Mouse (Mus musculus) heart, embryonic 15.5 days (tissue): ENCODE results near the gene Gm49711. TPM values are rescaled to one million over a fixed set of nuclear protein-coding genes. Genes with fewer than 3 reads are reported as not detected.
"Not testable (repeated sequence)": the region's sequence is repeated elsewhere in the genome, so short reads cannot be mapped to it uniquely, and the experiment has no call there.

ENCODE experiments used
- ATAC-seq: fragments of 200-750 bp; cut with Nextera tagmentation; replicated peaks from 2 replicates; pipeline ENCODE4 v1.8.0; 2017; ENCODE audit warnings: low read depth, moderate TSS enrichment; ENCODE audit not compliant: insufficient number of reproducible peaks, insufficient read depth, low FRiP score
- H3K27ac ChIP-seq: fragments of 300-500 bp; sonication (generic); 2 replicates; pipeline ENCODE4 v1.5.1; 2015; ENCODE audit warnings: mild to moderate bottlenecking, inconsistent platforms
- H3K27me3 ChIP-seq: fragments of 300-500 bp; sonication (generic); 2 replicates; pipeline ENCODE4 v1.6.1; 2015; ENCODE audit warnings: inconsistent platforms
- H3K36me3 ChIP-seq: fragments of 300-500 bp; sonication (generic); 2 replicates; pipeline ENCODE4 v1.6.1; 2015; ENCODE audit warnings: mild to moderate bottlenecking, inconsistent platforms
- H3K4me1 ChIP-seq: fragments of 300-500 bp; sonication (generic); replicated peaks from 2 replicates; pipeline ENCODE4 v1.6.1; 2015; ENCODE audit warnings: inconsistent platforms
- H3K4me2 ChIP-seq: fragments of 300-500 bp; sonication (generic); 2 replicates; pipeline ENCODE4 v1.6.1; 2015; ENCODE audit warnings: inconsistent platforms, mild to moderate bottlenecking, moderate library complexity
- H3K4me3 ChIP-seq: fragments of 300-500 bp; sonication (generic); 2 replicates; pipeline ENCODE4 v1.5.1; 2015; ENCODE audit warnings: mild to moderate bottlenecking, inconsistent platforms
- H3K9ac ChIP-seq: fragments of 300-500 bp; sonication (generic); 2 replicates; pipeline ENCODE4 v1.6.1; 2015; ENCODE audit warnings: mild to moderate bottlenecking, inconsistent platforms
- H3K9me3 ChIP-seq: fragments of 300-500 bp; sonication (generic); replicated peaks from 2 replicates; pipeline ENCODE4 v1.6.1; 2016; ENCODE audit warnings: inconsistent platforms
- WGBS: fragments of 180-500 bp; shearing (Covaris S2); methylation state at CpG from one replicate; pipeline ENCODE4 v1.1.7; 2015; ENCODE audit warnings: mixed read lengths; 5-methylcytosine and 5-hydroxymethylcytosine counted together
- polyA plus RNA-seq: library from polyadenylated mRNA; unstranded; fragments of >200 nt; fragmentation: Nextera tagmentation; extraction: Ambion mirVana; gene quantifications from 2 replicates; pipeline ENCODE4 v1.2.1, GENCODE M21; 2015

Gm49711 gene
- polyA plus RNA-seq, 1 experiment from 2014 or later, result not detected

DNA sequence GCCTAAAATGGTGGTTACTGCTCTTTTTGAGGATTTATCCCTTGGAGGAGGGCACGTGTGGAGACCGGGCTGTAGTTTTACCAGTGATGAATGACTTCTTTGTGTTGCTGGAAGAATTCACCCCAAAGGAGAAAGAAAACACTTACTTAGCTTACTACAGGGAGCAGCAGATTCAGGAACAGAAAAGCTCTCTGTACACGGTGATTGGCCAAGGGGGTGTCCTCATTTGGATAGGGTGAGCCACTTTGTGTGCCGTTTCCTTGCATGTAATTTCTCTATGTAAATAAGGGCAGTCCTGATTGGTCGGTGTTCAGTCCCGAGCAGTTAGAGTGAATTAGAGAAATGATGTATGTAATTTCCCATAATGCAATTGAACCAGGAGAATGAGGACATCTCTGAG, 137.0 kb downstream of the Gm49711 start:
- H3K27ac ChIP-seq, result no peak overlapping the region
- 77% methylated on average over 6 of the region's 6 CpGs for WGBS

DNA sequence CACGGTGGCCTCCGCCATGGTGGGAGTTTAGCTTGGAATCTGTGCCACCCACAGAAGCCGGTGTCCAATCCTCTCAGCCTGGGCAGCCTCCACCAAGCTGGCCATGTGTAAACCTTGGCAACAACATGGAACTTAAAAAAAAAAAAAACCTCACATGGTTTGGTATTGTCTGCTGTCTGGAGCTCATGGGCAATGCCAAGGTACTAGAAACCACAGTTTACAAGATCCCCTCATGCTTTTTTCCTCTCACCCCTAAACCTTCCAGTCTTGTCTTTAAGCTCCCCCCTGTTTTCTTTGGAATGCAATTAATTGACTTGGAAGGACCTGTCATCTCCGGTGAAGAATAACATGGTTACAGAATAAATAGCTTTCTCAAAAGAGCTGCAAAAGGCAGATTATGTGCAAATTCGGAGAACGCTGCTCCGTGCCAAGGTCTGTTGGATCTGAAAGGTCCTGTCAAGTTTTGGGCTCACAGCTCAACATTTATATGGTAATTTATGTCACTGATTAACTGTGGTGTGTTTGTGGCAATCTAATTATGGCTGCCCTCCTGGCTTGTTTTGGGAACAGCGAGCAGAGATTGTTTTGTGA, 138.7 kb downstream of the Gm49711 start:
- H3K27ac ChIP-seq, result no peak overlapping the region
- no peaks in the 10 kb centered on the region for H3K36me3 ChIP-seq
- 77% methylated on average over 8 of the region's 8 CpGs for whole genome bisulfite sequencing
- no peaks in the 10 kb centered on the region for H3K27me3 ChIP-seq
- no peak overlapping the region for H3K4me2 ChIP-seq
- peaks cover 5% of the 10 kb centered on the region for H3K9me3 ChIP-seq
- no peak overlapping the region for H3K4me3 ChIP-seq
- no peaks in the 10 kb centered on the region for H3K4me1 ChIP-seq
- H3K9ac ChIP-seq, result no peak overlapping the region
- ATAC-seq, result no peak

More for the DNA sequence above, 137.0 kb downstream of the Gm49711 start:
- Histone ChIP-seq H3K9me3 (peaks cover 5% of the 10 kb centered on the region), H3K9ac (no peak overlapping the region), H3K27me3 (no peaks in the 10 kb centered on the region), H3K4me3 (no peak overlapping the region), H3K4me2 (no peak overlapping the region), H3K36me3 (no peaks in the 10 kb centered on the region), H3K4me1 (no peaks in the 10 kb centered on the region)
- ATAC-seq, result no peak

DNA sequence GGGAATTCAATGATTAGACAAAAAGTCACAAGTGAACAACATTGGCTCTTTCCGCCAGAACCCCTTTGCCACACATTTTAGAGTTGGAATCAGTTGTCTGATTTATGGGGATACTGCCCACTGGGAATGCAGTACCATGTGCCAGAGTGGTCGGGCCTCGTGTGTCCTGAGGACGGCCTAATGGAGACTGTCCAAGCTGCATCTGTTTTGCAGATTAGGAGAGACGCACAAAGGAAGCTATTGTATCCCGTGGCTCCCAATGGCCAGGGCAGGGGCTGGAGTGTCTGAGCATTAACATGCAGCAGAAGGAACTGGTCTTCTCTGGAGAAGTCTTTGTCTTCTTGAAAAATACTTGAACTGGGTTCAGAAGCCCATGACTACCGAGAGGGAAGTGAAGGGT, 142.5 kb downstream of the Gm49711 start:
- Histone ChIP-seq H3K36me3 (no peaks in the 10 kb centered on the region), H3K27me3 (no peaks in the 10 kb centered on the region), H3K4me1 (no peaks in the 10 kb centered on the region), H3K27ac (no peak overlapping the region), H3K9me3 (no peaks in the 10 kb centered on the region), H3K4me2 (no peak overlapping the region), H3K9ac (no peak overlapping the region), H3K4me3 (no peak overlapping the region)
- ATAC-seq, result 0 out of 2 replicates have a peak, but pooled peaks have one; percentile 47
- WGBS, result 69% methylated on average over 7 of the region's 7 CpGs

- 68% methylated on average over 8 of the region's 8 CpGs for WGBS
These were observed 145.5 kb downstream of the Gm49711 start for GRCm38 (mm10) chr16:92203599-92203998.

DNA sequence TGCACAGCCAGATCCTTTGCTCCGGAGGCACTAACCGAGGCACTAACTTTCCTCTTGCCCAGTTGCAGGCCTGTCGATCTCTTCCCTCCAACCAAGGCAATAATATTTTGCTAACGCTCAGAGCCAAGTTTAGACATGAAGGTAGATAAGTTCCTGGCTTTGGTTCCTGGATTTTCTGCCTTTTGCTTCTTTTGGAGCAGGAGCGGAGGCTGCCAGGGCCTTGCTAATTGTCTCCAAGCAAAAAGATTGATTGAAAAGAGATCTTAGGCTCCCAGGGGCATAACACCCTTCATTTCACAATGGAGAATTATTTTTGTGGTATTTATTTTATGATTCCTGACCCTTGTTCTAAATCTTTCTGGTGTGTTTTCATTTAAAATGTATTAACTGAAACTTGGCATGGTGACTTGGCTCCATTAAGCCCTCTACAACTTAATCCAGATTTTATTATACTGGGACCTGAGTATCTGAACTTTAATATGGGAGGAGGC, 151.2 kb downstream of the Gm49711 start:
- no peaks in the 10 kb centered on the region for H3K27me3 ChIP-seq
- H3K36me3 ChIP-seq, result no peaks in the 10 kb centered on the region
- 73% methylated on average over 5 of the region's 5 CpGs for WGBS
- no peak overlapping the region for H3K4me2 ChIP-seq
- H3K9ac ChIP-seq, result no peak overlapping the region
- no peak for ATAC-seq
- H3K9me3 ChIP-seq, result no peaks in the 10 kb centered on the region
- H3K4me1 ChIP-seq, result no peaks in the 10 kb centered on the region
- no peak overlapping the region for H3K4me3 ChIP-seq
- H3K27ac ChIP-seq, result no peak overlapping the region

More at GRCm38 (mm10) chr16:92203599-92203998, 145.5 kb downstream of the Gm49711 start:
- no peaks in the 10 kb centered on the region for H3K9me3 ChIP-seq
- ATAC-seq, result no peak
- no peak overlapping the region for H3K27ac ChIP-seq
- H3K9ac ChIP-seq, result no peak overlapping the region
- no peak overlapping the region for H3K4me3 ChIP-seq
- H3K27me3 ChIP-seq, result no peaks in the 10 kb centered on the region
- no peak overlapping the region for H3K4me2 ChIP-seq
- H3K4me1 ChIP-seq, result no peaks in the 10 kb centered on the region
- H3K36me3 ChIP-seq, result no peaks in the 10 kb centered on the region

GRCm38 (mm10) chr16:92210316-92210715, 152.2 kb downstream of the Gm49711 start:
- WGBS, result 89% methylated on average over 5 of the region's 5 CpGs
- H3K4me3 ChIP-seq, H3K27ac ChIP-seq, H3K36me3 ChIP-seq, ATAC-seq, H3K27me3 ChIP-seq, H3K9ac ChIP-seq, H3K9me3 ChIP-seq, H3K4me2 ChIP-seq, H3K4me1 ChIP-seq: not testable (repeated sequence)

- H3K4me1 ChIP-seq, H3K27me3 ChIP-seq, H3K4me2 ChIP-seq, H3K36me3 ChIP-seq, H3K4me3 ChIP-seq, H3K9me3 ChIP-seq, H3K9ac ChIP-seq, H3K27ac ChIP-seq, ATAC-seq: not testable (repeated sequence)
- 75% methylated on average over 1 of the region's 1 CpGs for WGBS
These were observed 155.8 kb downstream of the Gm49711 start for GRCm38 (mm10) chr16:92213911-92214310.

DNA sequence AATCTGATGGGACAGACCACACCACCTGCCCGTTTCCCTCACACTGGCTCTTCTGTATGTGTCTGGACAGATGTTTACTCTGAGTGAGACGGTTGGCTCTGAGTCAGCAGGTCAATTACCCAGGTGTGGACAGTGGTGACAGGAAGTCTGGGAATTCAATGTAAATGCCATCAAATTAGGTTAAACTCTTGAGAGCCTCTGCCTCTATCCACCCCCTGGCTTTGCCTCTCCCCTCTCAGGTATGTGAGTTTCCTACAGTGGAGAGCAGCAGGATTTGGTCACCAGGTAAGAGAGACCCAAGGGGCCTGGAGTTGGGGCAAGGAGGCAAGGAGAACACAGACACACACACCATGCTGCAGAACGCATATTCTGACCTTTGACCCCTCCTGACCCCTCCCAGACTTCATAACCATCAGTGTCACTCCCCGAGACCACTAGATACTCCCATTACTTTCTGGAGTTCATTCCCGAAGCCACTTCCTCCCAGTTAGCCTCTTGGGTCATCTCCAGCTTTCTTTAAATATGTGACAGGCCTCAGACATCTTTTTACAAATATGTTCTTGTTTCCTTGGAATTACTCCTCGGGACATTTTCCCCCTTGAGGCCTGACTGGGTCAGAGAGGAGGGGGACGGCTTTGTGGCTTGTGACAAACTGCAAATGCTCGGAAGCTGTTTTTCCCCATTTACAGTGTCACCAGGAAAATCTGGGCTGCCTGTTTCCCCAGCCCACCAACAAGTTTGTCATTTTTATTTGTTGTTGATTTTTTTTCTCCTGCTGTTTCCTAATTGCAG, 157.7 kb downstream of the Gm49711 start:
- Histone ChIP-seq H3K27ac (peak overlapping the region; percentile 45; the same call in 1 of the 2 replicates), H3K4me3 (no peak overlapping the region), H3K9me3 (no peaks in the 10 kb centered on the region), H3K9ac (no peak overlapping the region), H3K4me2 (no peak overlapping the region), H3K27me3 (no peaks in the 10 kb centered on the region), H3K4me1 (0 out of 2 replicates have a peak, but pooled peaks cover 2% of the 10 kb centered on the region), H3K36me3 (no peaks in the 10 kb centered on the region)
- no peak for ATAC-seq
- WGBS, result 48% methylated on average over 8 of the region's 8 CpGs

GRCm38 (mm10) chr16:92220754-92221153, 162.6 kb downstream of the Gm49711 start:
- Histone ChIP-seq H3K4me1 (0 out of 2 replicates have a peak, but pooled peaks cover 2% of the 10 kb centered on the region), H3K36me3 (no peaks in the 10 kb centered on the region), H3K9ac (no peak overlapping the region), H3K9me3 (no peaks in the 10 kb centered on the region), H3K4me2 (no peak overlapping the region), H3K4me3 (no peak overlapping the region), H3K27ac (no peak overlapping the region), H3K27me3 (no peaks in the 10 kb centered on the region)
- WGBS, result 88% methylated on average over 11 of the region's 11 CpGs
- no peak for ATAC-seq

DNA sequence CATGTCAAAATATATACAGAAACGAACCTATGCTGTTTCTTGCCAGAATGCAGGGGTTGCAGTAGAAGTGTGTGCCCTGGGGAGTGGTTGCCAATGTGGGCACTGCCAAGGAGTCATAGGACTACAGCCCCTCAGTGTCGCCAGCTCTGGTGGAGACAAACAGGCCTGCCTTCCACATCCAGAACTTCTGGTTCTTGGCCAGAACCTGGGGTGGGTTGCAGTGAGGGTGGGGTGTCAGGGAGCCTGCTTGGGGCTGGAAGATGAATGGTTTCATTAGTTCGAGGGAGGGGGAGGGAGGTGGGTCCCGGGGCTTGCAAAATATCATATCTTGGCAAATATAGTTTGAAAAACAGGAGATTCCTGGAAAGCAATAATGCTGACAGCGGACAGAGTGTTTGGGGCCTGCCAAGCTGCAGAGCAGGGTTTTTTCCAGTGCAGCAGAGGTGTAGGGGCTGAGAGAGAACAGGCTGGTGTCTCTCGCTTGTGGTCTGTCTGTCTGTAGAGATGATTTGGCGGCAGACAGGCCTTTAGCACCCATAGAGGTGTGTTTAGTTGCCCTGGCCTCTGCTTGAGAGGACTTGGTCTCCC, 170.3 kb downstream of the Gm49711 start:
- H3K27me3 ChIP-seq, result no peaks in the 10 kb centered on the region
- no peaks in the 10 kb centered on the region for H3K4me1 ChIP-seq
- H3K36me3 ChIP-seq, result no peaks in the 10 kb centered on the region
- H3K4me3 ChIP-seq, result no peak overlapping the region
- H3K4me2 ChIP-seq, result no peak overlapping the region
- H3K9ac ChIP-seq, result no peak overlapping the region
- H3K27ac ChIP-seq, result no peak overlapping the region
- no peaks in the 10 kb centered on the region for H3K9me3 ChIP-seq
- WGBS, result 70% methylated on average over 7 of the region's 7 CpGs
- ATAC-seq, result no peak

DNA sequence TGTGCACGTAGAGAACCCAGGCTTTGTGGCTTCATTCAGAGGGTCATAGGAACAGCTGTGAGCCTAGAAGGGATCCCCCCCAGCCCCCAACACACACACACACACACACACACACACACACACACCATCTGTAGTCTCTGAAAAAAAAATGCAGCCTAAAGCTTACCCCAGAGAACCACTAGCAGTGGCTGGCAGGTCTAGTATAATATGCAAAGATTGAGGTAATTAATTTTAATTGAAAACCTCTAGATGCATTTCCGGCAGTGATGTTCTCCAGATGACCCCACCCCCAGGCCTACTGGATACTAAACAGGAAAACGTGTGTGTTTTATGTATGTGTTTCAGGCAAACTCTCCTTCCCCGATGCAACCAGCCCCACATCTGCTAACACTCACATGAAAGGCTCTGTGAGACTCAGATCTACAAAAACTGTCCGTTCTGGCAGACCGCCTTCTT, 172.4 kb downstream of the Gm49711 start:
- no peaks in the 10 kb centered on the region for H3K36me3 ChIP-seq
- no peaks in the 10 kb centered on the region for H3K9me3 ChIP-seq
- H3K27ac ChIP-seq, result no peak overlapping the region
- H3K9ac ChIP-seq, result no peak overlapping the region
- no peak overlapping the region for H3K4me3 ChIP-seq
- H3K4me2 ChIP-seq, result no peak overlapping the region
- H3K27me3 ChIP-seq, result no peaks in the 10 kb centered on the region
- WGBS, result 75% methylated on average over 6 of the region's 6 CpGs
- no peak for ATAC-seq
- H3K4me1 ChIP-seq, result peaks cover 6% of the 10 kb centered on the region
